Mouse (Mus musculus) heart, embryonic 10.5 days (tissue): ENCODE results near the gene Numa1. TPM values are rescaled to one million over a fixed set of nuclear protein-coding genes. Genes with fewer than 3 reads are reported as not detected.
"Not testable (repeated sequence)": the region's sequence is repeated elsewhere in the genome, so short reads cannot be mapped to it uniquely, and the experiment has no call there.

Source experiments
- DNase-seq: peaks from one replicate; pipeline ENCODE4 v3.0.0-alpha.2; 2017; ENCODE audit warnings: low spot score
- H3K27ac ChIP-seq: fragments of 300-500 bp; sonication (generic); 2 replicates; pipeline ENCODE4 v1.5.1; 2016; ENCODE audit warnings: mild to moderate bottlenecking
- H3K27me3 ChIP-seq: fragments of 300-500 bp; sonication (generic); 2 replicates; pipeline ENCODE4 v1.6.1; 2016; ENCODE audit warnings: mild to moderate bottlenecking; ENCODE audit not compliant: poor library complexity, insufficient read depth, severe bottlenecking
- H3K36me3 ChIP-seq: fragments of 300-500 bp; sonication (generic); 2 replicates; pipeline ENCODE4 v1.6.1; 2016; ENCODE audit warnings: mild to moderate bottlenecking, moderate library complexity
- H3K4me1 ChIP-seq: fragments of 300-500 bp; sonication (generic); 2 replicates; pipeline ENCODE4 v1.6.1; 2016; ENCODE audit warnings: mild to moderate bottlenecking
- H3K4me3 ChIP-seq: fragments of 300-500 bp; sonication (generic); 2 replicates; pipeline ENCODE4 v1.5.1; 2016; ENCODE audit warnings: mild to moderate bottlenecking, moderate library complexity
- H3K9me3 ChIP-seq: fragments of 300-500 bp; sonication (generic); 2 replicates; pipeline ENCODE4 v1.6.1; 2016; ENCODE audit warnings: mild to moderate bottlenecking, moderate library complexity
- WGBS: fragments of 180-500 bp; shearing (Covaris S2); methylation state at CpG from one replicate; pipeline ENCODE4 v1.1.7; 2016; 5-methylcytosine and 5-hydroxymethylcytosine counted together
- polyA plus RNA-seq: library from polyadenylated mRNA; unstranded; fragments of >200 nt; fragmentation: Nextera tagmentation; extraction: Ambion mirVana; gene quantifications from 2 replicates; pipeline ENCODE4 v1.2.1, GENCODE M21; 2016

Gene Numa1
- polyA plus RNA-seq, 1 experiment from 2014 or later = 59.5 TPM

DNA sequence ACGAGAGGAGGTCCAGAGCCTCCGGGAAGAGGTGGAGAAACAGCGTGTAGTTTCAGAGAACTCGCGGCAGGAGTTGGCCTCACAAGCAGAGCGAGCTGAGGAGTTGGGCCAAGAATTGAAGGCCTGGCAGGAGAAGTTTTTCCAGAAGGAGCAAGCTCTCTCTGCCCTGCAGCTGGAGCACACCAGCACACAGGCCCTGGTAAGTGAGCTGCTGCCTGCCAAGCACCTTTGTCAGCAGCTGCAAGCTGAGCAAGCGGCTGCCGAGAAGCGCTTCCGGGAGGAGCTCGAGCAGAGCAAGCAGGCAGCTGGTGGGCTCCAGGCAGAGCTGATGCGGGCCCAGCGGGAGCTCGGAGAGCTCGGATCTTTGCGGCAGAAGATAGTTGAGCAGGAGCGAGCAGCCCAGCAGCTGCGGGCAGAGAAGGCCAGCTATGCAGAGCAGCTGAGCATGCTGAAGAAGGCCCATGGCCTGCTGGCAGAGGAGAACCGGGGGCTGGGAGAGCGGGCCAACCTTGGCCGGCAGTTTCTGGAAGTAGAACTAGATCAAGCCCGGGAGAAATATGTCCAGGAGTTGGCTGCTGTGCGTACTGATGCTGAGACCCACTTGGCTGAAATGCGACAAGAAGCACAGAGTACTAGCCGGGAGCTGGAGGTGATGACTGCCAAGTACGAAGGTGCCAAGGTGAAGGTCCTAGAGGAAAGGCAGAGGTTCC lies 67.2 kb downstream of the Numa1 start:
- no peaks in the 10 kb centered on the region for H3K4me1 ChIP-seq
- H3K27me3 ChIP-seq = no peaks in the 10 kb centered on the region
- no peaks in the 10 kb centered on the region for H3K9me3 ChIP-seq
- WGBS = 89% methylated on average over 26 of the region's 26 CpGs
- H3K36me3 ChIP-seq = peaks cover 95% of the 10 kb centered on the region
- H3K27ac ChIP-seq = no peak overlapping the region
- H3K4me3 ChIP-seq = no peak overlapping the region
- no peak for DNase-seq

DNA sequence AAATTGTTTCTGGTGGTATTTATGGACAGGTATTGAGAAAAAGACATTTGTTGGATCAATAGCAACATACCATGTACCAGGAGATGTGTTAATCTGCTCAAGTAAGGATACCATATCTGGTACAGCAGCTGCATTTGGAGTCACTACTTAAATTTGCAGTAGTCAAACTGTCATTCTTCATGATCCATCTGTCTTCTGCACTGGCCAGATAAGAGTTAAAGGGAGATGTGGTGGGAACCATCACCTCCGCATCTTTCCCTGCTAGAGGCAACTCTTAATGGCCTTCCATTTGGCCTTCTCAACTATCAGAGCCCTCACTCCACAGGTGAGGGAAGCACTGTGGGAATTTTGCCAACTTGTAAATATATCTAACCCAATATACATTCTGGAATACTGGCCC lies 72.6 kb downstream of the Numa1 start:
- H3K36me3 ChIP-seq = peaks cover 99% of the 10 kb centered on the region
- no peaks in the 10 kb centered on the region for H3K27me3 ChIP-seq
- H3K4me3 ChIP-seq = no peak overlapping the region
- H3K4me1 ChIP-seq = no peaks in the 10 kb centered on the region
- DNase-seq = no peak
- H3K27ac ChIP-seq = no peak overlapping the region
- no peaks in the 10 kb centered on the region for H3K9me3 ChIP-seq
- WGBS = 72% methylated on average over 1 of the region's 1 CpGs

DNA sequence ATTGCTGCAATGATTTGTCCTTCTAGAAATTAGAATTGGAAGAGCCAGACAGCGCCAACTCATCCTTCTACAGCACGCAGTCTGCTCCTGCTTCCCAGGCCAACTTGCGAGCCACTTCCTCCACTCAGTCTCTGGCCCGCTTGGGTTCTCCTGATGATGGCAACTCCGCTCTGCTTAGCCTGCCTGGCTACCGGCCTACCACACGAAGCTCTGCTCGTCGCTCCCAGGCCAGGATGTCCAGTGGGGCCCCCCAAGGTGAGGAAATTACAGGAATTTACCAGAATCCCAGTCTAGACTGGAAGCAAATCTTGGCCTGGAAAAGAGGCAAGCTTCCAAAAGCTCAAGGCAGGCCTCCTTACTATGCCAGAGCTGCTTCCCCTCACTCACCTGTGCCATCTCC lies 77.9 kb downstream of the Numa1 start:
- Histone ChIP-seq H3K4me1 (no peaks in the 10 kb centered on the region), H3K9me3 (no peaks in the 10 kb centered on the region), H3K27ac (no peak overlapping the region), H3K4me3 (no peak overlapping the region), H3K27me3 (no peaks in the 10 kb centered on the region), H3K36me3 (peaks cover 100% of the 10 kb centered on the region)
- DNase-seq = no peak
- 95% methylated on average over 9 of the region's 9 CpGs for WGBS

DNA sequence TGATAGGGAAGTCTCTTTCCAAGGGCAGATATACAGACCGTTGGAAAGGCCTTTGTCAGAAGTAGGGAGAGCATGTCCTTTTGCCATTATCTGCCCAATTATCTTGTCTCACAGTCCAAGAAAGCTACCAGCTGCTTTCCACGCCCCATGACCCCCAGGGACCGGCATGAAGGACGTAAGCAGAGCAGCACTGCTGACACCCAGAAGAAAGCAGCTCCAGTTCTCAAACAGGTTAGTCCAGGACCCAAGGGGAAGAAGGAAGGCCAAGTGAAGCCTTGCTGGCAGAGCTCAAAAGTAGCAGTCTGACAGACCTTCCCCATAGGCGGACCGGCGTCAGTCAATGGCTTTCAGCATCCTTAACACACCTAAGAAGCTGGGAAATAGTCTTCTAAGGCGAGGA lies 79.5 kb downstream of the Numa1 start:
- no peaks in the 10 kb centered on the region for H3K4me1 ChIP-seq
- WGBS = 86% methylated on average over 8 of the region's 8 CpGs
- no peaks in the 10 kb centered on the region for H3K27me3 ChIP-seq
- no peak for DNase-seq
- H3K4me3 ChIP-seq = no peak overlapping the region
- H3K9me3 ChIP-seq = no peaks in the 10 kb centered on the region
- H3K36me3 ChIP-seq = peaks cover 99% of the 10 kb centered on the region
- H3K27ac ChIP-seq = no peak overlapping the region

DNA sequence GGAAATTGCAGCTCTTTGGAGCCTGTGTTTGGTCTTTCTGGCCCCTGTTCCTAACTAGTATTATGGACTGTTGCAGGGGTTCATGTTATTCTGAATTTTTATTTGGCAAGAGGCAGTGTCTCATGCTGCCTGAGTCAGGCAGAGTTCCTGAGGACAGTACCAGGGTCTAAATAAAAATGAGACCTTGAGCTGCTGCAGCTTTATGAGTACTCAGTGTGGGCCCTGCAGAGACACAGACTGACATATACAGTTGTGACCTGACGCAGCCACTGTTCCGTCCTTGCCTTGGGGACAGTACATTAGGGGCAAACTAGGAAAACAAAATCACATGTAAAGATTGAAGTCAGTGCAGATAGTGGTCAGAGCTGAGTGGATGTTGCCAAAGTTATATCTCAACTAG lies 81.1 kb downstream of the Numa1 start:
- Histone ChIP-seq H3K27me3 (no peaks in the 10 kb centered on the region), H3K36me3 (peaks cover 99% of the 10 kb centered on the region), H3K9me3 (no peaks in the 10 kb centered on the region), H3K4me1 (no peaks in the 10 kb centered on the region), H3K27ac (no peak overlapping the region), H3K4me3 (no peak overlapping the region)
- no peak for DNase-seq
- WGBS = 93% methylated on average over 2 of the region's 2 CpGs

DNA sequence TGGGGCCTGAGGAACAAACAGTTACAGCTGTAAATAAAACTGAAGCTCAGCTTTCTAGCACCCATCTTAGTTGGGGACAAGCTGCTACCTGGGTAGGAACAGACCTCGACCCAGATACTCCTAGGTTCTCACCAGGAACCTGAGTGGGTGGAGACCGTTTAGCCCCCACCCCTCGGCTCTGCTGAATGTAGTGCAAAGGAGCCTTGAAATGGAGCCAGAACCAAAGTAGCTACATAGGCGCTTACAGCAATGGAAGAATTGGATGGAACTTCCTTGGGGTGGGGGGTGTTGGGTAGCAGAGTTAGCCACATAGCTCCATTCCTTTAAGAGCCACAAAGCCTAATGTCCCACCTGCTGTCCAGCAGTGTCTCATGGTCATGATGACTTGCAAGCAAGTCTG lies 83.0 kb downstream of the Numa1 start:
- Histone ChIP-seq H3K4me1 (no peaks in the 10 kb centered on the region), H3K36me3 (peaks cover 96% of the 10 kb centered on the region), H3K27ac (no peak overlapping the region), H3K4me3 (no peak overlapping the region), H3K9me3 (no peaks in the 10 kb centered on the region), H3K27me3 (no peaks in the 10 kb centered on the region)
- 79% methylated on average over 4 of the region's 4 CpGs for WGBS
- no peak for DNase-seq

DNA sequence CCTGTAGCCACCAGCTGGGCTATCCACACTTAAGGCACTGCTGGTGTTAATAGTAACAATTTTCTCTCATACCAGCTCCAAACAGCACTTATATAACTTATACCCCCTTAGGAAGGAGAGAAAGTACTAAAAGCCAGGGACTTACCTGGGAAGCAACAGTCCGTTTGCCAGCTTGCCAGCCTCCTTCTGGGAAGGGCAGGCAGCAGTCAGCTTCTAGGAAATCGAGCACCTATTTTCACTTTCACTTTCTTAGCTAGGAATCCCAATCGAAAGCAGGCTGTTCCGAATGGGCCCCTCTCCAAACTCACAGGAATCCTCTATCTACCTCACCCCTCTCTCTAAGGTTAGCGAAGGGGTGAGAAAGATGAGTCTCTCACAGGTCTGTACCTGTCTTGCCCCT lies 83.5 kb downstream of the Numa1 start:
- 85% methylated on average over 5 of the region's 5 CpGs for whole genome bisulfite sequencing
- no peak for DNase-seq
- Histone ChIP-seq H3K4me1 (no peaks in the 10 kb centered on the region), H3K27ac (no peak overlapping the region), H3K27me3 (no peaks in the 10 kb centered on the region), H3K4me3 (no peak overlapping the region), H3K9me3 (no peaks in the 10 kb centered on the region), H3K36me3 (peaks cover 96% of the 10 kb centered on the region)

DNA sequence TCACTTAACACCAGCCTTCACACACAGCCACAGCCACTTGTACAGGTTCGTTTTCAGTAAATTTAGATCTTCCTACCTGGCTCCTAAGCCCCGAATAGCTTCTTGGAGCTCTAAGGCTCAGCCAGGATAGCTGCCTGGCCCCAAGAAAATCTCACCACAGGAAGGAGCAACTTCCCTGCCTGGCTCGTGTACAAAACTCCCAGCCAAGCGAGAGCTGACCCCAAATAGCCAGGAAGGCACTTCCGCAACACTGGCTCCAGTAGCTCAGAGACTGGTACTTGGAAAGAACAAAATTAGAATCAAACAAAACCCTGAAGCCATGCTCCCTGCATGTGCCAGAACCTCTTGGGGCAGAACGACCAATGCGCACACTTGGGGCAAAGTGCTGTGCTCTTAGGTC lies 84.1 kb downstream of the Numa1 start:
- Histone ChIP-seq H3K27me3 (no peaks in the 10 kb centered on the region), H3K4me1 (no peaks in the 10 kb centered on the region), H3K4me3 (no peak overlapping the region), H3K27ac (no peak overlapping the region), H3K9me3 (no peaks in the 10 kb centered on the region), H3K36me3 (peaks cover 96% of the 10 kb centered on the region)
- WGBS = 80% methylated on average over 7 of the region's 7 CpGs
- DNase-seq = no peak

DNA sequence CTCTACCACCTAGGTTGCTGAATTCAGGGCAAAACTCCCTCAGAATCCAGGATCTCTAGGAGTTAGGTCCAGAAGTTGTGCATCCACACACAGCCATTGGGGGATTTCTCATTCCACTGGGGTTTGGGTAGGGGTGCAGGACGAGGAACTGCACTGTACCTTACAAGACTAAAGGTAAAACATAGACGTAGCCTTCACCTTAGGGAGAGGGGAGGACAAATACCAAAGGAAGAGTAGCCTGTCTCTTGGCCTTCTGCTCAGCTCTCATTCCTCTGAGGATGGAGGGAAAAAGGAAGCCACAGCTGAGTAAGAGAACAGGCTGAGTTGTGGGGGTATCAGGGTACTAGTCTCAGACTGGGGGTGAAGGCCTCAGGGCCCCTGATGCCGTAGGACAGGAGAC lies 84.7 kb downstream of the Numa1 start, which contains the start of gene Il18bp:
TSS of gene Il18bp (minus strand) at position 101 of the 400 bp plus-strand sequence.
- DNase-seq = no peak
- H3K4me1 ChIP-seq = no peaks in the 10 kb centered on the region
- no peaks in the 10 kb centered on the region for H3K27me3 ChIP-seq
- H3K27ac ChIP-seq = no peak within 1 kb of the TSS
- 87% methylated on average over 3 of the region's 3 CpGs for WGBS
- peaks cover 96% of the 10 kb centered on the region for H3K36me3 ChIP-seq
- H3K4me3 ChIP-seq = no peak within 1 kb of the TSS
- H3K9me3 ChIP-seq = no peaks in the 10 kb centered on the region

DNA sequence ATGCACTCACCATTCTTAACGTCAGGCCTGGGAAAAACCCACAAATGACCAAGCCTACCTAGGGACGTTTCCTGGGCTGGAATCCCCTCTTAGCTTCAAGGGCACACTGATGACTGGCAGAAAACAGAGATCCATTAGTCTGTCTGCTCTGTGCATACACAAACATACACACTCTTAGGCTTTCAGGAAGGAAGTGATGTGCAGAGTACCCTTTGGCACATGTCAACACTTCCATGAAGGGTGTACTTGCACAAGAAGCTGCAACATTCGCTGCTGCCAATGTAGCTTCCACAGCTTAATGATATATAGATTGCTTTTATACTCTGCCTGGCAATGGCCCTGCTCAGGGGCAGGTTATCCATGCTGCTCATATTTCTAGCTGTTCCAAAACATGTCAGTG lies 85.5 kb downstream of the Numa1 start:
- no peaks in the 10 kb centered on the region for H3K27me3 ChIP-seq
- no peaks in the 10 kb centered on the region for H3K9me3 ChIP-seq
- H3K36me3 ChIP-seq = peaks cover 96% of the 10 kb centered on the region
- no peak for DNase-seq
- H3K27ac ChIP-seq = no peak overlapping the region
- WGBS = 64% methylated on average over 3 of the region's 3 CpGs
- H3K4me3 ChIP-seq = no peak overlapping the region
- H3K4me1 ChIP-seq = no peaks in the 10 kb centered on the region

DNA sequence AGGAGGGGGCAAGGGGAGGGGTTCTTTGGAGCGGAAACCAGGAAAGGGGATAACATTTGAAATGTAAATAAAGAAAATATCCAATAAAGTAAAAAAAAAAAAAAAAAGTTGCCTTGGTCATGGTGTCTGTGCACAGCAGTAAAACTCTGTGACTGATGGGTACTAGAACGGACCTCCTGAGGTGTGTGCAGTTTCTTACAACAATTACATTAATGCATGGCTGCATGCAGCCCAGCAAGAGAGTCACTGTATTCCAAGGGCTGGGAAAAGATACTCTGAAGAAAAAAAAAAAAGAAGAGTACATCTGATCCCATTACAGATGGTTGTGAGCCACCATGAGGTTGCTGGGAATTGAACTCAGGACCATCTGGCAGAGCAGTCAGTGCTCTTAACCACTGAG lies 87.0 kb downstream of the Numa1 start:
- H3K27me3 ChIP-seq, H3K4me1 ChIP-seq, H3K4me3 ChIP-seq, DNase-seq, H3K9me3 ChIP-seq, H3K27ac ChIP-seq: not testable (repeated sequence)
- 86% methylated on average over 2 of the region's 2 CpGs for WGBS
- H3K36me3 ChIP-seq = peaks cover 94% of the 10 kb centered on the region

DNA sequence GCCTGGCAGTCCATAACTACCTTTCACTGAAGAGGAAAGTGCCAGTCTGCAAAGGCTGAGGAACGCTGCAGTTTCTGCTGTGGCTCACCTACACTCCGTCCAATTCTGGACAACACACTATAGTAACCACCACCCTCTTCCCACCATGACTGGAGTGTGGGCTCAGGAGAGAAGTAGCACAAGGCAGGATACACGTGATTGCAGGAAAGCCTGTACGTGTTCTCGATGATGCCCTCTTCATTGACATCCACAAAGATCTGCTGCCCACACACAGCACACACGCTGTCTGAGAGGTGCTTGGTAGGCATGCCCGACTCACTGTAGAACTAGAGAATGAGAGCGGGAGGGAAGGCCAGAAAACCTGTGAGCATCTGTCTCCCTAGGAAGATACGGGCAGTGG lies 89.9 kb downstream of the Numa1 start:
- Histone ChIP-seq H3K4me1 (no peaks in the 10 kb centered on the region), H3K36me3 (peaks cover 86% of the 10 kb centered on the region), H3K27ac (no peak overlapping the region), H3K4me3 (no peak overlapping the region), H3K27me3 (no peaks in the 10 kb centered on the region), H3K9me3 (no peaks in the 10 kb centered on the region)
- 96% methylated on average over 9 of the region's 9 CpGs for WGBS
- DNase-seq = no peak

DNA sequence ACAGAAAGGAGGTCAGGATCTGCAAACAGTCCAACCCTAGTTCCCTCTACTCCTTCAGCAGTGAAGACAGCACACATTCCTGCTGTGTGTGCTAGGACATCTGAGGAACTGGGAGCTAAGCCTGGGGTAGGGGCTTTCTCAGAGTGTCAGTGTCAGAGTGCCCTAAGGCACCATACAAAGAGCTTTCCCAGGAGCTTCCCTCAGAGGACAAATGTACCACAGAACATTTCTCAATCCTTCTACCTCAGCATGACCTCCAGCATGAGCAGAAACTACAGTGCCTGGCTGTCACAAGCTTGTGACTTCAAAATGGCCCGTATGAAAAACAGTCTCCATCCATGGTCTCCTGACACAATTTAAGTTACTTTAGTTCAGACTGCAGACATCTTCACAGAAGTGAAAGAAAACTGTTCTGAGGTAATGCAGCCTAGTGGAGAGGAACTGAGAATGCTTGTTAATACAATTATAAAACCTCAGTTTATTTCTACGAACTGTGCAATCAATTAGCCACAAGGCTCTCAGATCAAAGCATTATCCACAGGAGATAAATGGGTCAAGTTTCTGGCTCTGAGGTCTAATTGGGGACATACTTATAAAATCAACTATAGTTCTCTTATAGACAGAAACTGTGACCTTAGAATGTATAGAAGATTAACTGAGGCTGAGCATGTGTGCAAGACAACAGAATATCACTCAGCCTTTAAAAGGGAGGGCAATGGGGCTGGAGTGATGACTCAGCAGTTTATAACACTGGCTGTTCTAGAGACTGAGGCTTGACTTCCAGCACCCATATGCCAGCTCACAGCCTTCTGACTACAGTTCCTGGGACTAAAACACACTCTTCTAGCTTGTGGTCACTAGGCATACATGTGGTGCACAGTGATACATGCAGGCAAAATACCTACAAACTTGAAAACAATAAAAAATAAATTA lies 91.5 kb downstream of the Numa1 start:
- no peaks in the 10 kb centered on the region for H3K27me3 ChIP-seq
- no peaks in the 10 kb centered on the region for H3K9me3 ChIP-seq
- H3K4me1 ChIP-seq = no peaks in the 10 kb centered on the region
- DNase-seq = no peak
- WGBS = 81% methylated on average over 2 of the region's 2 CpGs
- H3K36me3 ChIP-seq = peaks cover 82% of the 10 kb centered on the region
- no peak overlapping the region for H3K27ac ChIP-seq
- H3K4me3 ChIP-seq = no peak overlapping the region
